Mouse (Mus musculus) bone marrow, adult 2 months (tissue): ENCODE results near the gene Tmub1. TPM values are rescaled to one million over a fixed set of nuclear protein-coding genes. Genes with fewer than 3 reads are reported as not detected.

Source experiments
- H3K27ac ChIP-seq: fragments of 200-500 bp; 2 replicates; pipeline ENCODE4 v1.5.1; 2012; ENCODE audit warnings: low read depth, mild to moderate bottlenecking, control low read depth, inconsistent platforms, low read length; ENCODE audit not compliant: control insufficient read depth, poor library complexity, insufficient read depth
- H3K4me1 ChIP-seq: fragments of 200-500 bp; 2 replicates; pipeline ENCODE4 v1.6.1; 2011; ENCODE audit warnings: low read length; ENCODE audit not compliant: control insufficient read depth, insufficient read depth
- H3K4me3 ChIP-seq: fragments of 200-500 bp; replicated peaks from 2 replicates; pipeline ENCODE3; 2011; ENCODE audit warnings: mild to moderate bottlenecking, low read depth, low read length, control low read depth; ENCODE audit not compliant: control insufficient read depth
- CTCF ChIP-seq: fragments of 200-500 bp; IDR thresholded peaks from 2 replicates; pipeline ENCODE4 v1.5.1; 2011; ENCODE audit warnings: low read length, control low read depth; ENCODE audit not compliant: control insufficient read depth, insufficient read depth
- POLR2A ChIP-seq: fragments of 200-500 bp; IDR thresholded peaks from 2 replicates; pipeline ENCODE4 v1.6.1; 2011; ENCODE audit warnings: low read depth, mild to moderate bottlenecking, control low read depth, low read length, borderline replicate concordance; ENCODE audit not compliant: control insufficient read depth
- WGBS: fragments of 180-500 bp; shearing (Covaris S2); methylation state at CpG from one replicate; pipeline ENCODE4 v1.1.7; 2018; 5-methylcytosine and 5-hydroxymethylcytosine counted together
- polyA plus RNA-seq: library from polyadenylated mRNA; stranded (reverse); fragments of >200 nt; gene quantifications from 2 replicates; pipeline ENCODE4 v1.2.4, GENCODE M21; 2011; ENCODE audit warnings: low replicate concordance; ENCODE audit not compliant: missing spikeins, insufficient read depth, insufficient read length

Tmub1 gene
- polyA plus RNA-seq, result 14.4 and 22.1 TPM in 2 replicates

DNA sequence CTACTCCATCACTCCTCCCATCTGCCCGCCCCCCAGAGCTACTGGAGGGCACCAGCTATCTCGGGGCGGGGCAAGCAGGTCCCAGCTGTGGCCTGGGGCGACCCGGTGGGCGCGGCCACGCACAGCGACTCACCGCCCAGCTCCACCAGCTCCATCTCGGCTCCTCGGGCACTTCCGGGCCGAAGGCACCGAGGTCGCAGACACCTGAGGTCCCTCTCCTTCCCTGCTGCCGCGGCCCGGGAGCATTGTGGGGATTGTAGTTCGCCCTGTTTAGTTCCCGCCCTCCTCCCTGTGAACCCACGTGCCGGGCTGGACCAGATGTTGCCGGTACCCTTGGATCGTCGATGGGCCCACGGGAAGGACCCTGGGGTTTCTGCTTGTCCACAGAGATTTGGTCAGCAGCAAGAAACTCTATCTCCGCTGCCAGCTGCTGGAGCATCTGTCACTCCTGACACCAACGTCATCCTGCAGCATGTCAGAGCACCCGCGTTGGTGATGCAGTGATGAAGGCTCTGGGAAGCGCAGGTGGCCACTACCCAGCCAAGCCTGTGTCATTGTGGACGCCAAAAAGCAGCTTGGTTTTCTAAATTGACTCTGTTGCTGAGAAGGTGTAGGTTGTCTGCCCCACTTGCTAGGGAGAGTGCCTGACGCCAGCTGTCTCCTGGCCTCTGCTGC lies at the start of gene Tmub1:
Gene Tmub1, minus strand, starts transcription at position 231 of the 675 bp plus-strand sequence.
- Histone ChIP-seq H3K4me3 (peak within 1 kb of the TSS; percentile 65), H3K4me1 (peaks cover 1% of the 10 kb centered on the region; the same call in 1 of the 2 replicates), H3K27ac (peak within 1 kb of the TSS; percentile 48)
- 3% methylated on average over 34 of the region's 34 CpGs for WGBS
- TF ChIP-seq POLR2A (peak; percentile 40; the same call in 1 of the 2 replicates), CTCF (no peak; the same call in 1 of the 2 replicates)

DNA sequence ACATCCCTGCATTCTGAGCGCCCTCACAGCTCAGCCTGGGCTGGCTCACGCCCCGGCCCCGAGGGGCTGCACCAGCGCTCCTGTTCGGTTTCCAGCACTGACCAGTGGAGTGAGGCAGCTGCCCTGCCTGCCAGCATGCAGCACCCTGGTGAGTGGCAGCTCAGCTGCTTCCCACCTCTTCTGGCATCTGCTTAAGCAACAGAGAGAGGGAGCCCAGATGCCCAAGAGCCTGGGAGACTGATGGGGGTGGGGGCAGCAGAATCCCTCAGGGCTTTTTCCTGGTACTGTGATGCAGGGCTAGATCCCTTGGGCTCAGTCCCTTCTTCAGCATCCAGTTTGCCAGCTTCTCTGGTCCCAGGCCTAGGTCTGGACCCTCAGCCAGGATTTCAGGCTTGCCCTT lies 49.1 kb upstream of the Tmub1 start:
- TF ChIP-seq POLR2A (no peak), CTCF (no peak)
- no peak overlapping the region for H3K4me3 ChIP-seq
- H3K4me1 ChIP-seq, result no peaks in the 10 kb centered on the region
- H3K27ac ChIP-seq, result no peak overlapping the region
- 99% methylated on average over 6 of the region's 6 CpGs for WGBS

DNA sequence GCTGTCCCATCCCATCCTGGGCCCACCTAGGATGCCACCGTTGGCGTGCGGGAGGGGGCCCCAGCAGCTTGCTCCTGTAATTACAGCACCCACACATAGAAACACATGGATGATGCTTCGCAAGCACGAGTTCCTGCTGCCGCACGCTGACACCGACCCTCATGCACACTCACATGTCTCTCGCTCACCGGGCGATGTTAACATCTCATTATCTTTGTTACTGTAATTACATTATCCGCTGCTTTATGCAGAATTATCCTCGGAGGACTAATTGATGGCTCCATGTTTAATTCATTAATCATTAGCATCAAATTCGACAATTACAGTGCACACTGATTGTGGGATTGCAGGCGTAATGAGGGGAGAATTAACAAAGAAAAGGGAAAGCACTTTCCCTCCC lies 47.4 kb upstream of the Tmub1 start:
- no peak overlapping the region for H3K27ac ChIP-seq
- TF ChIP-seq CTCF (no peak), POLR2A (no peak)
- WGBS, result 88% methylated on average over 15 of the region's 15 CpGs
- H3K4me3 ChIP-seq, result no peak overlapping the region
- H3K4me1 ChIP-seq, result no peaks in the 10 kb centered on the region

DNA sequence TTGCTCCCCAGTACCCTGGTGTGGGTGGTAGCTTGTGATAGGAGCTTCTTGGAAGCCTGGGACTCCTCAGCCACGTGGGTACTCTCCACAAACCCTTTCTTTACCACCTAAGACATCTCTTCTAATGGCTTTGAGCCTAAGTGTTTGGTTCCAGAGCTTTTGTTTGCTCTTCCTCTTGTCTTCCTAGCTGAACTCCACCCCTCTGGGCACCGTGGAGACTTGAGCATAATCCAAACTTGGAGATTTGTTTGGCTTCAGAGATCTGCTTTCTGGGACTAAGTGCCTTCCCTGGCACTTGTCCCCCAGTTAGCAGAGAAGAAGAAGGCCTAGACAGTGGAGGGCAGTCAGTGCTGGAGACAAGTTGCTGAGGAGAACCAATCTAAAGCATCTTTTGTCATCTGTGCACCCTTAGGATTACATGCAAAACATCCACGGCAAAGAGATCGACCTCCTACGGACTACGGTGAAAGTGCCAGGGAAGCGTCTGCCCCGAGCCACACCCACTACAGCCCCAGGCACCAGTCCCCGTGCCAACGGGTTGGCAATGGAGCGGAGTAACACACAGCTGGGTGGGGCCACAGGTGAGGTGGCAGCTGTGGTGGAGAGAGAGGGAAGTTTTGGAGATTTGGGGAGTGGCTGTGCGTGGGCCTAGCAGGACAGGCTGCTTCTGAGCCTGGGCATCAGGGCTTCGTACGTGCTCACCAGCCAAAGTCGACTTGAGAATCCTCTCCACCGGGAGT lies 45.1 kb upstream of the Tmub1 start:
- H3K4me3 ChIP-seq, result no peak overlapping the region
- no peaks in the 10 kb centered on the region for H3K4me1 ChIP-seq
- WGBS, result 86% methylated on average over 16 of the region's 16 CpGs
- no peak overlapping the region for H3K27ac ChIP-seq
- TF ChIP-seq POLR2A, result no peak
- TF ChIP-seq CTCF, result no peak

DNA sequence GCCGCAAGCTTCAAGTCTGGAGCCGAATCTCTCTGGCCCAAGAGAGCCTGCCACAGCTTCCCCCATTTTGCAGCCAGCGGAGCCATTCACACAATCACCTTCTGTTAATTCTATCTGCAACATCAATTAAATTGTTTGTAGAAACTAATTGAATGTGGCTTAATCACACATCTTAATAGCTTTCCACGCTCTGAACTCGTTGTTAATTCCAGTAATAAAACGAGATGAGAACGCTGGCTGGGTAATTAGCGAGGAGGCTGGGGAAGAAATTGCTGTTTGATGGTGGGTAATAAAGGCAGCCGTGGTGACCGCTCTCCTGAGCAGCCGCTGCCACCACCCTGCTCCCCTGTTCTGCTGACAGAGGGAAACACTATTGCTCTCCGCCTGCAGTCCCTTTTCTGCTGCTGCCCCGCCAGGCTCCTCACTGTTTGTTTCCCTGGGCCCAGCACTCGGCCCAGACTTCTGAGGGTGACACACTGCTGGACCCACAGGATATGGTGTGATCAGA lies 42.8 kb upstream of the Tmub1 start:
- TF ChIP-seq POLR2A (no peak), CTCF (no peak)
- Histone ChIP-seq H3K27ac (no peak overlapping the region), H3K4me3 (no peak overlapping the region), H3K4me1 (no peaks in the 10 kb centered on the region)
- 88% methylated on average over 14 of the region's 14 CpGs for WGBS

DNA sequence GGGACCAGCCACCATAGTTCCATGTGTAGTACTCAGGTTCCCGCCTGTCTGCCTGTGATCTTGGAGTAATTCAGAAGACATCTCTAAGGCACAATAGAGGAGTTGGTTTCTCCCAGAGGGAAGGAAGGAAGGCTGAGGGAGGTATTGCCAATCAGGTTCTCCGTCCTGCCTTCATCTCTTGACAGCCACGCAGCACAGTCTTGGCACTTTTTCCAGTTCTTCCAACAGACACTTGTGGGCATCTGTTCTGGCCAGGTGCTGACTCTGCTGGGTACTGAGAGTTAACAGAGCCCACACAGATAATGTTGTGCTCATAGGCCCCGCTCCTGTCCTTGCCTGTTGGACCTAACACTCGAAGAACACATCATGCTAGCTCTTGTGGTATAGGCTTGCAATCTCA lies 39.1 kb upstream of the Tmub1 start:
- WGBS, result 86% methylated on average over 5 of the region's 5 CpGs
- no peak for TF ChIP-seq CTCF
- TF ChIP-seq POLR2A, result no peak
- H3K27ac ChIP-seq, result no peak overlapping the region

DNA sequence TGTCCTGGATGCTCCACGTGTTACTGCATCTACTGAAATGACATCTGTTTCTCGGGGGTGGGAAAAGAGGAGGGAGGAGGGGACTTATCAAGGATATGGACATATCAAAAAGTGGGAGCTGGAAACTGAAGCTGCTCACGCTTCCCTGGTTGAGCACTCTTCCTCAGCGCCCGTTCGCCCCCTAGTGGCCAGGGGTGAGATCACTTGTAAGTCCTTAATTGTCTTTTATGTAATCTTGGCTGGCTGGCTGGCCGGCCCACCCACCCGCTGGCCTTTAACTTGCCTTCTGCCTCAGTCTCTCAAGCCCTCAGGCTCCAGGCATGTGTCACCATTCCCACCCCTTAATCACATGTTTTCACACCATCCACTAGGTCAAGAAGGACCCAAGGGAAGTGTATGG lies 38.4 kb upstream of the Tmub1 start:
- Histone ChIP-seq H3K4me1 (no peaks in the 10 kb centered on the region), H3K27ac (no peak overlapping the region), H3K4me3 (no peak overlapping the region)
- no peak for TF ChIP-seq POLR2A
- peak; percentile 89 for TF ChIP-seq CTCF
- 8% methylated on average over 8 of the region's 8 CpGs for WGBS

More for the DNA sequence above, 39.1 kb upstream of the Tmub1 start:
- no peaks in the 10 kb centered on the region for H3K4me1 ChIP-seq
- no peak overlapping the region for H3K4me3 ChIP-seq

DNA sequence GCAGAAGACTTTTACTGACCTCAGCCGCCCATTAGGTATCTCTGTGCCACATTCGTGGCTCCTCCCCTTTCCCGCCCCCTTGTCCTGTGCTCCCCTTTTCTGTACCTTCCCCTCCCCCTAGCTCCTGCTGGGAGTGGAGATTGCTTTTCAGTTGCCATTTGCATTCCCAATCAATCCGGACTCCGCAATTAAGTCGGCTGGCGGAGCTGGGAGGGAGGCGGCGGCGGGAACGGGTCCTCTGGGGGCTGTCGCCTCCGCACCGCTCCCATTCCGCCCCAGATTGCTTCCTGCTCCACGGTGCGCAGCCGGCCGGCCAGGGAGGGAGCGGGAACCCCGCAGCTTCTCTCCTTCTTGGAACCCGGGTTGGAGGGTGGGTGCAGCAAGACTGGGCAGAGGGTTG lies 37.3 kb upstream of the Tmub1 start:
- no peak overlapping the region for H3K27ac ChIP-seq
- TF ChIP-seq CTCF, result no peak
- TF ChIP-seq POLR2A, result no peak
- H3K4me1 ChIP-seq, result no peaks in the 10 kb centered on the region
- 92% methylated on average over 22 of the region's 22 CpGs for WGBS
- H3K4me3 ChIP-seq, result no peak overlapping the region

DNA sequence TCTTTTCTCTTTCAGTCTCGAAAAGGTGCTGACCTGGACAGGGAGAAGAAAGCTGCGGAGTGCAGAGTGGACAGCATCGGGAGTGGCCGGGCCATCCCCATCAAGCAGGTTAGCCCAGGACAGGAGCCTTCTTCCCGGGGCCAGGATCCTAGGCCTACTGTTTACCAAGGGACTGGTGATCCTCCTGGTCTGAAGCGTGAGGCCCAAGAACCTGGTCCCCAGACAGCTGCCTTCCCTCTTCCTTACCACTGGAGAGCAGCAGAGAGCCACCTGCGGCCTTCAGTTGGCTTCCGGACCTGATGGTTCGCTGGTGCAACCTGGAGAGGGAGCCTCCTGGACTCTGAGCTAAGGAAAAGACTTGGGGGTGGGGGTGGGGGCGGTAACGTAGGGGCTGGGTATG lies 35.7 kb upstream of the Tmub1 start:
- Histone ChIP-seq H3K27ac (no peak overlapping the region), H3K4me3 (no peak overlapping the region), H3K4me1 (no peaks in the 10 kb centered on the region)
- TF ChIP-seq CTCF (peak; percentile 76), POLR2A (no peak)
- 47% methylated on average over 11 of the region's 11 CpGs for WGBS
